Mouse (Mus musculus): ENCODE results near the gene Ccl7.

DNA sequence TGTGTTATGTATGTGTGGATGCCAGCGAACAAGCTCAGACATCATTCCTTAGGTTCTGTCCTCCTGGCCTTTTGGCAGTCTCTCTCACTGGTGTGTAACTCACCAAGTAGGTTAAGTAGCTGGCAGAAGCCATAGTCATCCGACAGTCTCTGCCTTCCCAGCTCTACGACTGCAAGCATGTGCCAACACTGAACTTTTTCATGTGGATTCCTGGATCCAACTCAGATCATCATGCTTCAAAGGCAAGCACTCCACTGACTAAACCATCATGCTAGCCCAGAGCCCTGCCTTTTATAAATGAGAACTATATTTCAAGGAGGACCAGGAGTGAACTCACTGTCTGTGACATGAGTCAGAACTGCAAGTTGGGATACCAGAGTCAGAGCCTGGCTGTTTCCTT, 28.2 kb downstream of the Ccl7 start:
- TF ChIP-seq CTCF (IDR thresholded peaks at IDR 0.05; ENCODE audit: control insufficient read depth, insufficient read depth, insufficient replicate concordance, low read depth, low read length) (no peak), POLR2A (IDR thresholded peaks at IDR 0.05; ENCODE audit: control insufficient read depth, low read depth, low read length) (no peak)
